Mouse (Mus musculus) heart, embryonic 15.5 days (tissue): ENCODE results near the gene Bmp10. TPM values are rescaled to one million over a fixed set of nuclear protein-coding genes. Genes with fewer than 3 reads are reported as not detected.
A peak's percentile ranks its signal among the peaks of the same experiment; 100 is the strongest.
"Not testable (repeated sequence)": the region's sequence is repeated elsewhere in the genome, so short reads cannot be mapped to it uniquely, and the experiment has no call there.

ENCODE experiments used
- ATAC-seq: fragments of 200-750 bp; cut with Nextera tagmentation; replicated peaks from 2 replicates; pipeline ENCODE4 v1.8.0; 2017; ENCODE audit warnings: low read depth, moderate TSS enrichment; ENCODE audit not compliant: insufficient number of reproducible peaks, insufficient read depth, low FRiP score
- H3K27ac ChIP-seq: fragments of 300-500 bp; sonication (generic); 2 replicates; pipeline ENCODE4 v1.5.1; 2015; ENCODE audit warnings: mild to moderate bottlenecking, inconsistent platforms
- H3K27me3 ChIP-seq: fragments of 300-500 bp; sonication (generic); 2 replicates; pipeline ENCODE4 v1.6.1; 2015; ENCODE audit warnings: inconsistent platforms
- H3K36me3 ChIP-seq: fragments of 300-500 bp; sonication (generic); 2 replicates; pipeline ENCODE4 v1.6.1; 2015; ENCODE audit warnings: mild to moderate bottlenecking, inconsistent platforms
- H3K4me1 ChIP-seq: fragments of 300-500 bp; sonication (generic); replicated peaks from 2 replicates; pipeline ENCODE4 v1.6.1; 2015; ENCODE audit warnings: inconsistent platforms
- H3K4me2 ChIP-seq: fragments of 300-500 bp; sonication (generic); 2 replicates; pipeline ENCODE4 v1.6.1; 2015; ENCODE audit warnings: inconsistent platforms, mild to moderate bottlenecking, moderate library complexity
- H3K4me3 ChIP-seq: fragments of 300-500 bp; sonication (generic); 2 replicates; pipeline ENCODE4 v1.5.1; 2015; ENCODE audit warnings: mild to moderate bottlenecking, inconsistent platforms
- H3K9ac ChIP-seq: fragments of 300-500 bp; sonication (generic); 2 replicates; pipeline ENCODE4 v1.6.1; 2015; ENCODE audit warnings: mild to moderate bottlenecking, inconsistent platforms
- H3K9me3 ChIP-seq: fragments of 300-500 bp; sonication (generic); replicated peaks from 2 replicates; pipeline ENCODE4 v1.6.1; 2016; ENCODE audit warnings: inconsistent platforms
- WGBS: fragments of 180-500 bp; shearing (Covaris S2); methylation state at CpG from one replicate; pipeline ENCODE4 v1.1.7; 2015; ENCODE audit warnings: mixed read lengths; 5-methylcytosine and 5-hydroxymethylcytosine counted together
- polyA plus RNA-seq: library from polyadenylated mRNA; unstranded; fragments of >200 nt; fragmentation: Nextera tagmentation; extraction: Ambion mirVana; gene quantifications from 2 replicates; pipeline ENCODE4 v1.2.1, GENCODE M21; 2015

The Bmp10 gene
- polyA plus RNA-seq, 1 experiment from 2014 or later, result 3.1 TPM

DNA sequence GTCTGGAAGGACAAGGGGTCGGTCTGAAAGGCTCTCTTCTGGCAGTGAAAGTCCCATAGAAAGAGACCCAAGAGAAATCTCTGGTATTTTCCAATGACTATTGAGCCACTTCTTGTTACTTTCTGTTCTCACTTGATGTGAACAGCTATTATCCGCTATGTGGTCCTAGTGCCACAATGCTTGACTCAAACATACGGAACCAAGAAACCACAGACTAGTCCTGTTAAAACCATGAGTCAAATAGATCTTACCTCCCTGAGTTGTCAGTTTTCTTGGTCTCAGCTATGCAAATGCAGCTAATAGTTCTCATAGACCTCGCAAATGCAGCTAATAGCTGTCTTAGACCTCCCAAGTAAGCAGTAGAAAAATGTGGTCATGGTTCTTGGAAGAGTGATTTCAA is 18.4 kb downstream of the Bmp10 start:
- peaks cover 16% of the 10 kb centered on the region for H3K4me1 ChIP-seq
- H3K36me3 ChIP-seq, result no peaks in the 10 kb centered on the region
- H3K4me2 ChIP-seq, result no peak overlapping the region
- no peak for ATAC-seq
- WGBS, result 83% methylated on average over 4 of the region's 4 CpGs
- no peak overlapping the region for H3K27ac ChIP-seq
- H3K9me3 ChIP-seq, result no peaks in the 10 kb centered on the region
- no peak overlapping the region for H3K4me3 ChIP-seq
- peaks cover 69% of the 10 kb centered on the region for H3K27me3 ChIP-seq
- H3K9ac ChIP-seq, result no peak overlapping the region

DNA sequence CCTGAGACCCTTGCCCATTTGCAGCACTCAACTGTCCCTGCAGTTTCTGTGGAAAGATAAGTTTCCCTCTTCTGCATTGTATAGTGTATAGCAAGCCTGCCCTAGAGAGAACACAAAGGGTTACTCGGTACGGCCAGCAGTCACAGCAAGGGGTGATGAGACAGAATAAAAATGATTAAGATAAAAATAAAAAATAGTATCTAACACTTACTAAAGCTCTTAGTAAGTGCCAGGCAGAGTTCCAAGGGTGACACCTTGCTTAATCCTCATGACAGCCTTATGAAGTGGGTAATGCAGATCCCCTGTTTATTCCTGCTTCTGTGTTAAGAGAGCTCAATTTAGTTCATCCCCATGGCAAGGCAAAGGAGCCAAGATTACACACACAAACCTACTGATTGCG is 20.7 kb downstream of the Bmp10 start:
- H3K27ac ChIP-seq, result peak overlapping the region; percentile 31
- peak; percentile 70 for ATAC-seq
- no peak overlapping the region for H3K9ac ChIP-seq
- no peaks in the 10 kb centered on the region for H3K9me3 ChIP-seq
- H3K4me3 ChIP-seq, result no peak overlapping the region
- H3K4me1 ChIP-seq, result peaks cover 9% of the 10 kb centered on the region; the same call in 1 of the 2 replicates
- WGBS, result 34% methylated on average over 3 of the region's 3 CpGs
- no peaks in the 10 kb centered on the region for H3K36me3 ChIP-seq
- H3K27me3 ChIP-seq, result peaks cover 75% of the 10 kb centered on the region
- H3K4me2 ChIP-seq, result no peak overlapping the region

DNA sequence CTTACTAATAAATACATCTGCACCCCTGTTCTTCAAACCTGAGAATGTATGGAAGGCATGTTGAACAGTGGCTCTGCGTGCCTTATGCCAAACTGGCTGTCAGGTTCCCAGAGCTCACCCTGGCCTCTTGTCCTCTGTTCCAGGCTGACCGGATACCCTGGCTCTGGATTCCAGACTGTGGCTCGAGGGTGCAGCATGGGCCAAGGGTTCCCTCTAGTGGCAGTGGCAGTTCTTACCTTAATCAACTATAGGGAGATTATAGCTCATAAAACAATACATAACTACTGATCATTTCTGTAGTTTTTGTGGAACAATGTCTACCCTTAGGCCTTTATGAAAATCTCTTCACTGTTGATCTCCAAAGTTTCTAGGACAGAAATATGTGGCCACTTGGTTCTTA is 22.2 kb downstream of the Bmp10 start:
- no peaks in the 10 kb centered on the region for H3K9me3 ChIP-seq
- H3K9ac ChIP-seq, result no peak overlapping the region
- ATAC-seq, result no peak
- H3K4me2 ChIP-seq, result no peak overlapping the region
- peaks cover 78% of the 10 kb centered on the region for H3K27me3 ChIP-seq
- H3K4me1 ChIP-seq, result peaks cover 9% of the 10 kb centered on the region; the same call in 1 of the 2 replicates
- WGBS, result 62% methylated on average over 3 of the region's 3 CpGs
- no peaks in the 10 kb centered on the region for H3K36me3 ChIP-seq
- no peak overlapping the region for H3K27ac ChIP-seq
- H3K4me3 ChIP-seq, result no peak overlapping the region

DNA sequence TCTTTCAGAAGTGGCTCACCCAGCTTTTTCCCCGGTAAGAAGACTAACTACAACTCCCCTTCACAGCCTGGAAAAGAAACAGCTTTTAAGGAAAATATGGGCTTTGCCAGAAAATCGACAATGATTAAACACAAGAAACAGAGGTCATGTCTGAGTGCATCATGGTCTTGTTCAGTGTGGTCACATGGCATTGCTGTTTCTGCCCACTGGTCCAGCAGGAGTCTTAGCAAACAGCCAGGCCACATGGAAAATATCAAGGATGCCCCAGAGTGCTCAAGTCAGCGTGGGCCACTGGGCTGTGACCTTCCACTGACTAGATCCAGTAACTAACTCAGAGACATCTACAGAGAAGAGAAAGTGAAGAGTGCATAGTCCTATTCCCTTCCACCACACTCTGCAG is 23.0 kb downstream of the Bmp10 start:
- WGBS, result 57% methylated on average over 3 of the region's 3 CpGs
- Histone ChIP-seq H3K27me3 (peaks cover 72% of the 10 kb centered on the region), H3K4me3 (no peak overlapping the region), H3K4me2 (no peak overlapping the region), H3K36me3 (no peaks in the 10 kb centered on the region), H3K9me3 (no peaks in the 10 kb centered on the region), H3K27ac (no peak overlapping the region), H3K4me1 (peaks cover 9% of the 10 kb centered on the region; the same call in 1 of the 2 replicates), H3K9ac (no peak overlapping the region)
- no peak for ATAC-seq

DNA sequence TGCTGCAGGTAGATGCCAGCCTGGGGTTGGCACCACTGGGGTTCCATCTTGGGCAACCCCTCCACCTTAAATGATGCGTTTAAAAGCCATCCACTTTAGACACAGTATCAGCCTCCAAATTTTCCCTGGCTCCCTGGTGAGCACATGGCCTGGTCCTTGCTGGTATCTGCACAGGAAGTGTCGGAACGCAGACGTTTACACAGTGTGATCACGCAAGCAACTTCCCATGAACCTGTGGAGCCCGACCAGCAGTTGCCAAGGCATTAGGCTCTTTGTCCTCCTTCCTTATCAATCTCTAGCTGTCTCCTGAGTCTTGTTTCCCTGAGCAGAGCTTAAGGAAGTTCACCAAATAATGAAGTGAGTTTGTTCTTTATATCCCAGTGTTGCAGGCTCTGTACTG is 26.7 kb downstream of the Bmp10 start:
- Histone ChIP-seq H3K4me1 (no peaks in the 10 kb centered on the region), H3K9ac (no peak overlapping the region), H3K27me3 (peaks cover 81% of the 10 kb centered on the region), H3K4me2 (no peak overlapping the region), H3K27ac (no peak overlapping the region), H3K9me3 (no peaks in the 10 kb centered on the region), H3K36me3 (no peaks in the 10 kb centered on the region), H3K4me3 (no peak overlapping the region)
- WGBS, result 40% methylated on average over 6 of the region's 6 CpGs
- no peak for ATAC-seq

DNA sequence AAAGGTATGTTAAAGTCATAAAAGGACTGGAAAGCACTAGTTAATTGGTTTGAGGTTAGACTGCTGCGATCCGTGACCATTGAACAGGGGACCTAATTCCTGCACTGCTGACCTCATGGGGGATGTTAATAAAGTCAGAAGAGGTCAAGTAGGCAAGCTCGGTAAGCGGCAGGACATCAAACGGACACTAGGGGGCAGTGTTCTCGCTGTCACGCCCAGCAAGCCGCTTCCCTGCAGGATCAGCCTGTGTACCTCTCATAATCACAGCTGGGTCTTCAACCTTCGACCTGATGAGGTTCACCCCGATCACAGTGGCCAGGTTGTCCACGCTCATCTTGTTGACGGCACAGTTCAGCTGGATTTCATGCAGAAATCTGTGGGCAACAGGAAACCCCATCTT is 37.4 kb downstream of the Bmp10 start:
- WGBS, result 16% methylated on average over 12 of the region's 12 CpGs
- Histone ChIP-seq H3K27ac (no peak overlapping the region), H3K9ac (no peak overlapping the region), H3K4me1 (peaks cover 11% of the 10 kb centered on the region), H3K27me3 (peaks cover 38% of the 10 kb centered on the region), H3K4me3 (no peak overlapping the region), H3K4me2 (peak overlapping the region; percentile 11; the same call in 1 of the 2 replicates), H3K9me3 (no peaks in the 10 kb centered on the region), H3K36me3 (no peaks in the 10 kb centered on the region)
- ATAC-seq, result no peak

DNA sequence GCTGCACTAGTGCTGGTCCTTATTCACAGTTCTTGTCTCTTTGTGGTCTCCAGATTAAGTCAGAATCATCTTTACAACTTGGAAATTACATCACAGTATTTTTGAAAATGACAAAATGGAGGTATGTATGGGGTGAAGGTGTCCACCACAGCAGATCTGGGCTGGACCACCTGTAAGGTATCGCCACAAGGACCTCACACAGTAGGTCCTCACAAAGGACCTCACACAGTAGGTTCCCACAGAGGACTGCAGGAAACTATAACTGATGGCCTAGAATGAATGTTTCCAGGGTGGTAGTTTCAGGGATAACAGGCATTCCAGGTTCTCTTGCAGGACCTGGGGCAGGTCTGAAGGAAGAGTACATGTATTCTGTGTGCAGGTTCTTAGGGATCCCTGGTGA is 38.6 kb downstream of the Bmp10 start:
- H3K9ac ChIP-seq, result no peak overlapping the region
- no peak overlapping the region for H3K4me2 ChIP-seq
- H3K27me3 ChIP-seq, result peaks cover 38% of the 10 kb centered on the region
- no peaks in the 10 kb centered on the region for H3K36me3 ChIP-seq
- no peak for ATAC-seq
- 97% methylated on average over 1 of the region's 1 CpGs for WGBS
- no peak overlapping the region for H3K4me3 ChIP-seq
- H3K4me1 ChIP-seq, result peaks cover 11% of the 10 kb centered on the region
- no peak overlapping the region for H3K27ac ChIP-seq
- no peaks in the 10 kb centered on the region for H3K9me3 ChIP-seq

DNA sequence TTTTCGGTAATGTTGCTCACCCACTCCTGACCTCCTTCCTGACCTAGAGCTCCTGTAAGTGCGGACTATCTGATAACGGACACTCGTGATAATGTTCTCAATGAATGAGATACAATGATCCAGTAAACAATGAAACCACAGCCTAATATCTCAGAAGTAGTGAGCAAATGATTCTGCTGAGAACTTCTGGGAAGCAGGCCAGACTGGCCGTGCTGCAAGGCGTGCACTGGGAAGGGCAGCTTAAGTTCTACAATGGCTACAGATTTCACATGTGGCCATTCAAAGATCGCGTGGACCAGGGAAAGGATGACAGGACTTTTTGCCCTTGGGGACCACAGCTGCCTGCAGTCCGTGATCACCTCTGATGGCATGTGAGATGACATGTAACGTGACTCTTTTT is 39.6 kb downstream of the Bmp10 start:
- H3K4me3 ChIP-seq, result no peak overlapping the region
- no peaks in the 10 kb centered on the region for H3K36me3 ChIP-seq
- H3K9ac ChIP-seq, result no peak overlapping the region
- H3K27me3 ChIP-seq, result peaks cover 31% of the 10 kb centered on the region
- WGBS, result 41% methylated on average over 10 of the region's 10 CpGs
- no peaks in the 10 kb centered on the region for H3K9me3 ChIP-seq
- no peak overlapping the region for H3K27ac ChIP-seq
- no peak for ATAC-seq
- peaks cover 11% of the 10 kb centered on the region for H3K4me1 ChIP-seq
- H3K4me2 ChIP-seq, result no peak overlapping the region

DNA sequence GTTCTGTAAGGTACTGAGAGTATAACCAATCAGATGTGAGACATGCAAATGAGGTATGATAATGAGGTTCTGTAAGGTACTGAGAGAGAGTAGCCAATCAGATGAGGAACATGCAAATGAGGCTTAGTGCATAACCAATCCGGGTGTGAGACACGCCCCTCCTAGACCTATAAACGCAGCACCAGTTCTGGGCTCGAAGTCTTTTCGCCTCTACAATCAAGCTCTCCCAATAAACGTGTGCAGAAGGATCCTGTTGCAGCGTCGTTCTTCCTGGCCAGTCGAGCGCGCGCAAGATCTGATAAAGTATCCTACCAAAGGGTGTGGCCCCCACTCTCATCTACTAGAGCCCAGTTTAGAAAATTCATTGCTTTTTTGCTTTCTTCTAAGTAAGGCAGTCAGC is 41.3 kb downstream of the Bmp10 start:
- 92% methylated on average over 12 of the region's 12 CpGs for WGBS
- not testable (repeated sequence) for H3K9me3 ChIP-seq, H3K4me2 ChIP-seq, ATAC-seq, H3K36me3 ChIP-seq, H3K27ac ChIP-seq, H3K9ac ChIP-seq, H3K4me3 ChIP-seq
- Histone ChIP-seq H3K27me3 (peaks cover 20% of the 10 kb centered on the region), H3K4me1 (peaks cover 11% of the 10 kb centered on the region)

DNA sequence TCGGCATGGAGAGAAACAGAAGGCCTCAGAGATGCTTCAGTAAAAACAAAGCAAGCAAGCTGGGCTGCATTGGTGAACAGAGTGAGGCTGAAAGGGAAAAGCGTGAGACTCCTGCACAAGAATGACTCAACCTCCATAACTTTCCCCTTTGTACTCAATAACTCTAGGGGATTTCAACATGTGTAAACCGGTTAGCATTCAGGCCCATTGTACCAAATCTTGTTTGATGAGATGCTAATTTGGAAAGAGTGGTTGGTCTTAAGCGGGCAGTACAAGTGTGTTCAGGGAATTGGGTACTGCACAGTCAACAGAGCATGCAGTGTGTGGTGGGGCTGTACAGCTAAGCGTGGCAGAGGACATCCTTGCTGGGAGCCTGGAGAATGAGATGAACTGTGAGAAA is 46.4 kb downstream of the Bmp10 start:
- H3K4me2 ChIP-seq, result no peak overlapping the region
- H3K4me1 ChIP-seq, result no peaks in the 10 kb centered on the region; the same call in none of the 2 replicates
- H3K27ac ChIP-seq, result no peak overlapping the region
- H3K4me3 ChIP-seq, result no peak overlapping the region
- no peaks in the 10 kb centered on the region for H3K9me3 ChIP-seq
- H3K27me3 ChIP-seq, result peaks cover 21% of the 10 kb centered on the region
- WGBS, result 83% methylated on average over 5 of the region's 5 CpGs
- H3K9ac ChIP-seq, result no peak overlapping the region
- ATAC-seq, result no peak
- H3K36me3 ChIP-seq, result no peaks in the 10 kb centered on the region

DNA sequence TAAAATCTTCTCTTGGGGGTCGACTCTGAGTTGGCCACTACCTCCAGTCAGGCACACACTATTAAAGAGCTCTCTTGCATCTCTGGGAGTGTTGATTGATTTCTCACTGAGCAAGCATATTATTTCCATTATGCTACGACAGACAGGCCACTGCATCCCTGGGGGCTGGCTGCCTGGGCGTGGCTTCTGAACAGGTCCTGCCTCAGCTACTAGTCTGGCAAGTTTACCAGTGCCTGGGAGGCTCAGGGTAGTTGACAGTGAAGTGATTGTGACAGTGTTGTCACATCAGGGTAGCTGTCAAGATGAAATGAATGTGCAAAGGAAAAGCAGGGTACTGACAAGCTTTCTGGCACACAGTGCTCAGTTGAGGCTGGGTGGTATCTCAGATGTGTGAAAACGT is 50.1 kb downstream of the Bmp10 start:
- no peak overlapping the region for H3K4me3 ChIP-seq
- H3K4me2 ChIP-seq, result no peak overlapping the region
- ATAC-seq, result no peak
- 34% methylated on average over 4 of the region's 4 CpGs for WGBS
- H3K9me3 ChIP-seq, result no peaks in the 10 kb centered on the region
- no peak overlapping the region for H3K27ac ChIP-seq
- H3K4me1 ChIP-seq, result no peaks in the 10 kb centered on the region; the same call in none of the 2 replicates
- no peak overlapping the region for H3K9ac ChIP-seq
- peaks cover 6% of the 10 kb centered on the region; the same call in 1 of the 2 replicates for H3K36me3 ChIP-seq
- H3K27me3 ChIP-seq, result peaks cover 16% of the 10 kb centered on the region

DNA sequence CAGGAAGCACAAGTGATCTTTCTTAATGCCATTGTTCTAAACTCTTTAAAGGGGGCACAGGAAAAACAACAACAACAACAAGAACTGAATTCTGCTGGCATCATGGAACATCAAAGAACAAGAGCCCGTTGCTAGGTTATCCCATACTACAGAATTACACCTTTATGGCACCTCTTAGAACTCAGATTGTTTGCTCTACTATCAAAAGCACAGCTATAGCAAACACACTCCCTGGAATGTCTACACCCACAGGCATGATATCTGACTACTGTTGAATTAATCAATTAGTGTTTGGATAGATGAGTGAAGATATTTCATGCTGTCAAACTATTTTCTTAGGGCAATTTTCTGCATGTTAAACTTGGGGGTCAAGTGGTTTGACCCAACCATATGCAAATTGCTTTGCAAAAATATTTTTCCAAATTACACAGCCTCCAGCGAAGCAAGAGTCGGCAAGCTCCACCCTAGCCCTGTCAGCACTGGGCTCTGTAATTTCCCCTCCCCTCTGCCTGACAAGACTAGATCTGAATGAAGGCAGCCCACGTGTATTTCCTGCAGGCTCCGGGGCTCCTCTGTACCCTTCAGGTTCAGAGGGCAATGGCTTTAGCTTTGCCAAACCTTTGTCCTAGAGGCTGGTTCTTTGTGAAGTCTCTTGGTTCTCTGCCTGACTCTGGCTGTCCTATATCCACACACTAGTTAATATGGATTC is 50.7 kb downstream of the Bmp10 start:
- no peaks in the 10 kb centered on the region for H3K9me3 ChIP-seq
- H3K4me3 ChIP-seq, result no peak overlapping the region
- ATAC-seq, result no peak
- H3K9ac ChIP-seq, result no peak overlapping the region
- no peak overlapping the region for H3K4me2 ChIP-seq
- WGBS, result 38% methylated on average over 5 of the region's 5 CpGs
- H3K36me3 ChIP-seq, result peaks cover 6% of the 10 kb centered on the region; the same call in 1 of the 2 replicates
- H3K4me1 ChIP-seq, result no peaks in the 10 kb centered on the region; the same call in none of the 2 replicates
- peaks cover 16% of the 10 kb centered on the region for H3K27me3 ChIP-seq
- H3K27ac ChIP-seq, result no peak overlapping the region
